Mouse (Mus musculus) spleen, adult 2 months (tissue): ENCODE measurements around the gene Ptprn2. TPM values are rescaled to one million over a fixed set of nuclear protein-coding genes. Genes with fewer than 3 reads are reported as not detected.

Experiments used
- DNase-seq, 2 experiments: peaks; one replicate each; pipeline versions ENCODE4 v3.0.0 to v3.0.0-alpha.2; 2012 to 2021; ENCODE audit warnings: low spot score in 2 of 2, low read depth in 1 of 2
- H3K27ac ChIP-seq: fragments of 200-500 bp; 2 replicates; pipeline ENCODE4 v1.5.1; 2012; ENCODE audit warnings: low read length, inconsistent platforms; ENCODE audit not compliant: insufficient read depth
- H3K27me3 ChIP-seq: fragments of 200-500 bp; 2 replicates; pipeline ENCODE4 v1.6.1; 2012; ENCODE audit warnings: mild to moderate bottlenecking, moderate library complexity, low read length, inconsistent platforms; ENCODE audit not compliant: control insufficient read depth, insufficient read depth
- H3K36me3 ChIP-seq: fragments of 200-500 bp; 2 replicates; pipeline ENCODE4 v1.6.1; 2012; ENCODE audit warnings: mild to moderate bottlenecking, low read length, inconsistent platforms; ENCODE audit not compliant: control insufficient read depth, insufficient read depth
- H3K4me1 ChIP-seq: fragments of 200-500 bp; 2 replicates; pipeline ENCODE4 v1.6.1; 2011; ENCODE audit warnings: inconsistent platforms; ENCODE audit not compliant: control insufficient read depth, insufficient read depth, insufficient read length
- H3K4me3 ChIP-seq: fragments of 200-500 bp; 2 replicates; pipeline ENCODE4 v1.5.1; 2011; ENCODE audit warnings: mild to moderate bottlenecking, inconsistent platforms; ENCODE audit not compliant: insufficient read depth, insufficient read length; ENCODE audit errors: extremely low read depth
- CTCF ChIP-seq: fragments of 200-500 bp; IDR thresholded peaks from 2 replicates; pipeline ENCODE4 v1.5.1; 2011; ENCODE audit warnings: mild to moderate bottlenecking, inconsistent platforms; ENCODE audit not compliant: insufficient read depth, insufficient read length, insufficient replicate concordance; ENCODE audit errors: extremely low read depth
- POLR2A ChIP-seq: fragments of 200-500 bp; IDR thresholded peaks from 2 replicates; pipeline ENCODE4 v1.6.1; 2011; ENCODE audit warnings: low read depth, low read length, inconsistent platforms
- WGBS: fragments of 180-500 bp; shearing (Covaris S2); methylation state at CpG from one replicate; pipeline ENCODE4 v1.1.7; 2018; 5-methylcytosine and 5-hydroxymethylcytosine counted together
- polyA plus RNA-seq: library from polyadenylated mRNA; depleted of rRNA; stranded (reverse); fragments of >200 nt; gene quantifications from 2 replicates; pipeline ENCODE4 v1.2.3, GENCODE M21; 2012

Ptprn2 gene
- polyA plus RNA-seq, 1 experiment, result 0.96 TPM

- H3K27me3 ChIP-seq, result no peaks in the 10 kb centered on the region
- no peak overlapping the region for H3K4me3 ChIP-seq
- no peak for TF ChIP-seq POLR2A
- no peak for TF ChIP-seq CTCF
- no peak for DNase-seq
- 89% methylated on average over 7 of the region's 7 CpGs for WGBS
- H3K4me1 ChIP-seq, result no peaks in the 10 kb centered on the region
- H3K27ac ChIP-seq, result no peak overlapping the region
- H3K36me3 ChIP-seq, result no peaks in the 10 kb centered on the region
These were observed 66.0 kb downstream of the Ptprn2 start for GRCm38 (mm10) chr12:116551516-116551915.

- TF ChIP-seq CTCF, result no peak
- no peak for TF ChIP-seq POLR2A
- Histone ChIP-seq H3K27me3 (no peaks in the 10 kb centered on the region), H3K27ac (no peak overlapping the region), H3K36me3 (no peaks in the 10 kb centered on the region), H3K4me3 (no peak overlapping the region), H3K4me1 (no peaks in the 10 kb centered on the region)
- WGBS, result 89% methylated on average over 2 of the region's 2 CpGs
- DNase-seq, result no peak
These were observed 66.8 kb downstream of the Ptprn2 start for GRCm38 (mm10) chr12:116552306-116552705.

GRCm38 (mm10) chr12:116553361-116553760, 67.8 kb downstream of the Ptprn2 start:
- H3K4me1 ChIP-seq, result no peaks in the 10 kb centered on the region
- H3K27ac ChIP-seq, result no peak overlapping the region
- no peaks in the 10 kb centered on the region for H3K36me3 ChIP-seq
- H3K27me3 ChIP-seq, result no peaks in the 10 kb centered on the region
- TF ChIP-seq POLR2A, result no peak
- TF ChIP-seq CTCF, result no peak
- DNase-seq, result no peak
- H3K4me3 ChIP-seq, result no peak overlapping the region

- Histone ChIP-seq H3K4me1 (no peaks in the 10 kb centered on the region), H3K4me3 (no peak overlapping the region), H3K36me3 (no peaks in the 10 kb centered on the region), H3K27ac (no peak overlapping the region), H3K27me3 (no peaks in the 10 kb centered on the region)
- no peak for DNase-seq
- TF ChIP-seq POLR2A (no peak), CTCF (no peak)
- WGBS, result 71% methylated on average over 4 of the region's 4 CpGs
These were observed 70.4 kb downstream of the Ptprn2 start for GRCm38 (mm10) chr12:116555964-116556363.

- Histone ChIP-seq H3K36me3 (no peaks in the 10 kb centered on the region), H3K27ac (no peak overlapping the region), H3K4me3 (no peak overlapping the region), H3K27me3 (no peaks in the 10 kb centered on the region), H3K4me1 (no peaks in the 10 kb centered on the region)
- WGBS, result 58% methylated on average over 8 of the region's 8 CpGs
- TF ChIP-seq CTCF, result no peak
- no peak for TF ChIP-seq POLR2A
- DNase-seq, result no peak
These were observed 78.9 kb downstream of the Ptprn2 start for GRCm38 (mm10) chr12:116564441-116564840.

GRCm38 (mm10) chr12:116566672-116567071, 81.2 kb downstream of the Ptprn2 start:
- H3K27ac ChIP-seq, result no peak overlapping the region
- no peak overlapping the region for H3K4me3 ChIP-seq
- no peaks in the 10 kb centered on the region for H3K4me1 ChIP-seq
- no peak for DNase-seq
- TF ChIP-seq CTCF, result no peak
- no peak for TF ChIP-seq POLR2A
- no peaks in the 10 kb centered on the region for H3K36me3 ChIP-seq
- WGBS, result 55% methylated on average over 1 of the region's 1 CpGs
- no peaks in the 10 kb centered on the region for H3K27me3 ChIP-seq

GRCm38 (mm10) chr12:116567170-116567569, 81.7 kb downstream of the Ptprn2 start:
- H3K4me3 ChIP-seq, result no peak overlapping the region
- DNase-seq, result no peak
- H3K27ac ChIP-seq, result no peak overlapping the region
- no peaks in the 10 kb centered on the region for H3K36me3 ChIP-seq
- no peaks in the 10 kb centered on the region for H3K27me3 ChIP-seq
- H3K4me1 ChIP-seq, result no peaks in the 10 kb centered on the region
- TF ChIP-seq POLR2A, result no peak
- TF ChIP-seq CTCF, result no peak
- 86% methylated on average over 2 of the region's 2 CpGs for WGBS
